Mouse (Mus musculus) macrophage (primary cell): Measurements from ENCODE around the gene Gria4. TPM values are rescaled to one million over a fixed set of nuclear protein-coding genes. Genes with fewer than 3 reads are reported as not detected.
A peak's percentile ranks its signal among the peaks of the same experiment; 100 is the strongest.
"Not testable (repeated sequence)": the region's sequence is repeated elsewhere in the genome, so short reads cannot be mapped to it uniquely, and the experiment has no call there.

Source experiments
- H3K27ac ChIP-seq: fragments of 350-480 bp; formaldehyde crosslinking; 2 replicates; pipeline ENCODE4 v1.9.0; 2021
- H3K36me3 ChIP-seq: fragments of 350-480 bp; formaldehyde crosslinking; 2 replicates; pipeline ENCODE4 v1.9.0; 2021; ENCODE audit errors: inconsistent target
- H3K4me3 ChIP-seq: fragments of 350-480 bp; formaldehyde crosslinking; 2 replicates; pipeline ENCODE4 v1.9.0; 2021; ENCODE audit errors: inconsistent target
- H3K79me2 ChIP-seq: fragments of 350-480 bp; formaldehyde crosslinking; 2 replicates; pipeline ENCODE4 v1.9.0; 2021; ENCODE audit errors: inconsistent target
- WGBS: methylation state at CpG from one replicate; pipeline ENCODE4 v1.1.7; 2026; ENCODE audit warnings: inconsistent platforms; ENCODE audit not compliant: missing documents; 5-methylcytosine and 5-hydroxymethylcytosine counted together
- polyA plus RNA-seq: library from polyadenylated mRNA; stranded (reverse); fragments of 250-400 nt; gene quantifications from 3 replicates; pipeline ENCODE4 v1.2.4, GENCODE M21; 2018; ENCODE audit warnings: inconsistent platforms

Gene Gria4
- polyA plus RNA-seq, 1 experiment from 2014 or later = not detected

DNA sequence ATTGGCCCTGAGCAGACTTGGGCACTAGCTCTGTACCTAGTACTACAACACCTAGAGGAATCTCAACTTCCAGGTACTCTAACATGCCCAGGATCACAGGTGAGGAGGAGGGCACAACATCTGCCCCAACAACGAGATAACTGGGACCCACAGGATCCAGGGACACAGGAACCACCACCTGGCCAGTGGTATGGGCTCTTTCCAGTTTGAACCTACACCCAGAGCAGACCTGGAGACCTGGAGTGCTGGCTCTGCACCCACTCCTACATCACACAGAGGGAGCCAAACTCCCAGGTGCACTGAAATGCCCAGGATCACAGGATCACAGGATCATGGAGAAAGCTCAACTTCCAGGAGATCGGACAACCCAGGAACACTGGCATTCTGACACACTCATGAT lies 309.6 kb downstream of the Gria4 start:
- Histone ChIP-seq H3K4me3 (no peak overlapping the region), H3K79me2 (no peaks in the 10 kb centered on the region), H3K36me3 (no peaks in the 10 kb centered on the region), H3K27ac (no peak overlapping the region)
- 87% methylated on average over 2 of the region's 2 CpGs for WGBS

- Histone ChIP-seq H3K4me3 (no peak overlapping the region), H3K79me2 (no peaks in the 10 kb centered on the region), H3K36me3 (no peaks in the 10 kb centered on the region), H3K27ac (no peak overlapping the region)
- 90% methylated on average over 2 of the region's 2 CpGs for WGBS
Observed at GRCm38 (mm10) chr9:4484502-4484901, 311.5 kb downstream of the Gria4 start.

DNA sequence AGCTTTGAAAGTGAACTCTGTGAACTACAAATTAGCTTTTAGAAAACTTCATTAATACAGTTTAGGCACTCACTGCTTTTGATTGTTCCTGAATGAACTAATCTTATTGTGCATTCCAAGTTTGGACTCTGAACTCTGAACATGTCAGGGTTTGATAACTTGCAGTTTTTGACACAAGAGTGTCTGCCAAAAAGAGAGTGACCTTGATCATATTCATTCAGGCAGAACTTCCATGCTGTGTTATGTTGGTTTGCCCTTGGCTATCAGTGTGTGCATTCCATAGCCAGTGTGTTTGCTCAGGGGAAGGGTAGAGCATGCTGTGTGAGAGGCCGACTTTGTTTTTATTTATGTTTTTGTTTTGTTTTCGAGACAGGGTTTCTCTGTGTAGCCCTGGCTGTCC lies 325.2 kb downstream of the Gria4 start:
- Histone ChIP-seq H3K79me2 (no peaks in the 10 kb centered on the region), H3K36me3 (no peaks in the 10 kb centered on the region), H3K4me3 (no peak overlapping the region), H3K27ac (no peak overlapping the region)
- WGBS = 64% methylated on average over 2 of the region's 2 CpGs

GRCm38 (mm10) chr9:4459456-4460070 lies 336.5 kb downstream of the Gria4 start:
- 80% methylated on average over 1 of the region's 1 CpGs for WGBS
- Histone ChIP-seq H3K27ac (no peak overlapping the region), H3K4me3 (no peak overlapping the region), H3K79me2 (no peaks in the 10 kb centered on the region), H3K36me3 (no peaks in the 10 kb centered on the region)

- H3K79me2 ChIP-seq = no peaks in the 10 kb centered on the region
- H3K4me3 ChIP-seq = no peak overlapping the region
- no peaks in the 10 kb centered on the region for H3K36me3 ChIP-seq
- 81% methylated on average over 1 of the region's 1 CpGs for WGBS
- H3K27ac ChIP-seq = no peak overlapping the region
Observed at GRCm38 (mm10) chr9:4458193-4458592, 337.8 kb downstream of the Gria4 start.

GRCm38 (mm10) chr9:4457644-4458043 lies 338.4 kb downstream of the Gria4 start:
- WGBS = 89% methylated on average over 1 of the region's 1 CpGs
- Histone ChIP-seq H3K4me3 (no peak overlapping the region), H3K36me3 (no peaks in the 10 kb centered on the region), H3K79me2 (no peaks in the 10 kb centered on the region), H3K27ac (no peak overlapping the region)

DNA sequence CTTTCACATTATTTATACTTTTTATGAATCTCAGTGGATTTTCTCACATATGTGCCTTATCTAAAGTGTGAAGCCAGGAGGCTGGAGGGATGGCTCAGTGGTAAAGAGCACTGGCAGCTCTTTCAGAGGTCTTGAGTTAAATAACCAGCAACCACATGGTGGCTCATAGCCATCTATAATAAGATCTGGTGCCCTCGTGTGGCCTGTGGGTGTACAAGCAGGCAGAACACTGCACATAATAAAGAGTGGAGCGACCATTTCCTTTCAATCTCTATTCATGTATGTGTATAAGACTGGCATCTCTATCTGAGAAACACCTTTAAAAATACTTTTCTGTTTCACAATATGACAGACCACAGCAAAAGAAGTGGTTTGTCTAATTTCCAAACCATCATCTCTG lies 353.1 kb downstream of the Gria4 start:
- no peaks in the 10 kb centered on the region for H3K79me2 ChIP-seq
- WGBS = 14% methylated on average over 2 of the region's 2 CpGs

DNA sequence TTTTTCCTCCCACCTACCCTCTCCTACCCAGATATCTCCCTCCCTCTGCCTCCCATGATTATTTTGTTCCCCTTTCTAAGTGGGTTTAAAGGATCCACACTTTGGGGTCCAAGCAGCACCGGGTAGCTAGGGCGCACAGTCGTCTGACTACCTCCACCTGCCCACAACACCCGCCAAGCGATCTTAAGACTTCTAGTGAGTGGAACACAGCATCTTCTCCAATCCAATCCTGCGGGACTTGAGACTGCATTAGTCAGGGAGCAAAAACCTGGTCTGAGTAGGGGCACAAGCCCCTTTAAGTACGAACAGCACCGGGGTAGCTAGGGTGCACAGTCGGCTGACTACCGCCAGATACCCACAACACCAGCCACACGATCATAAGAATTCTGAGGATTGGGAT lies 395.2 kb downstream of the Gria4 start:
- H3K27ac ChIP-seq, H3K36me3 ChIP-seq, H3K4me3 ChIP-seq, H3K79me2 ChIP-seq: not testable (repeated sequence)
- WGBS = 98% methylated on average over 11 of the region's 11 CpGs

More for the DNA sequence above, 353.1 kb downstream of the Gria4 start:
- Histone ChIP-seq H3K36me3 (no peaks in the 10 kb centered on the region), H3K4me3 (no peak overlapping the region), H3K27ac (no peak overlapping the region)

DNA sequence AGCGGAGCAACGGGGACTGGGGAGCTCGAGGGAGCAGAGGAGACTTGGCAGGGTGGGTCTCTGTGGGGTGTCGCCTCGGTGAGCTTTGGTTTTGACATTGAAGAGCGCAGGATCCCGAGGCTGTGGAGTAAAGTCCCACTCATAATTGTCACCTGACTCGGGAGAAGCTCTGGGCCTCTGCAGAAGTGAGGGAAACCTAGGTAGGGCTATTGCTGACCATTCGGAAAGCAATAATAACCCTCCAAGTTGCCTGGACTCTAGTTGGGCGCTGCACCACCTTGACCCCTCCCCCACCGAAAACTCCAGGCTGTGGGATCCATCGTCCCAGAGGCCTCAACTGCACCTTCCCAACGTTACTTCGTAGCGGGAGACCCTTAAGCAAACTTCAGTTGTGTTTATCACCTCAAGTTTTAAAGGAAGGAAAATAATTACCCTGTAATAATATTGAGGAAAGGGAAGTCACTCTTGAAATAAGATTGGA lies 419.4 kb downstream of the Gria4 start:
- 2% methylated on average over 15 of the region's 15 CpGs for WGBS
- Histone ChIP-seq H3K36me3 (no peaks in the 10 kb centered on the region), H3K27ac (peak overlapping the region; percentile 54), H3K4me3 (peak overlapping the region; percentile 98), H3K79me2 (peaks cover 54% of the 10 kb centered on the region)

GRCm38 (mm10) chr9:4375828-4376639 lies 420.0 kb downstream of the Gria4 start, which contains the start of gene Msantd4:
Gene Msantd4 (plus strand): TSS chr9:4376562.
- Histone ChIP-seq H3K27ac (peak within 1 kb of the TSS; percentile 54), H3K4me3 (peak within 1 kb of the TSS; percentile 98), H3K79me2 (peaks cover 47% of the 10 kb centered on the region), H3K36me3 (no peaks in the 10 kb centered on the region)
- WGBS = 2% methylated on average over 31 of the region's 31 CpGs
